Mouse (Mus musculus) intestine, embryonic 15.5 days (tissue): ENCODE measurements around the gene Ppp6r3. TPM values are rescaled to one million over a fixed set of nuclear protein-coding genes. Genes with fewer than 3 reads are reported as not detected.
A peak's percentile ranks its signal among the peaks of the same experiment; 100 is the strongest.

Source experiments
- ATAC-seq: fragments of 200-750 bp; cut with Nextera tagmentation; 2 replicates; pipeline ENCODE4 v1.8.0; 2017; ENCODE audit warnings: moderate TSS enrichment, moderate library complexity
- H3K27ac ChIP-seq: fragments of 300-500 bp; sonication (generic); 2 replicates; pipeline ENCODE4 v1.5.1; 2015; ENCODE audit warnings: mild to moderate bottlenecking, inconsistent platforms
- H3K27me3 ChIP-seq: fragments of 300-500 bp; sonication (generic); replicated peaks from 2 replicates; pipeline ENCODE4 v1.6.1; 2015; ENCODE audit warnings: inconsistent platforms
- H3K36me3 ChIP-seq: fragments of 300-500 bp; sonication (generic); 2 replicates; pipeline ENCODE4 v1.6.1; 2015; ENCODE audit warnings: inconsistent platforms
- H3K4me1 ChIP-seq: fragments of 300-500 bp; sonication (generic); replicated peaks from 2 replicates; pipeline ENCODE4 v1.6.1; 2015; ENCODE audit warnings: inconsistent platforms
- H3K4me2 ChIP-seq: fragments of 300-500 bp; sonication (generic); replicated peaks from 2 replicates; pipeline ENCODE4 v1.6.1; 2015; ENCODE audit warnings: mild to moderate bottlenecking, inconsistent platforms
- H3K4me3 ChIP-seq: fragments of 300-500 bp; sonication (generic); replicated peaks from 2 replicates; pipeline ENCODE4 v1.5.1; 2015; ENCODE audit warnings: inconsistent platforms
- H3K9ac ChIP-seq: fragments of 300-500 bp; sonication (generic); 2 replicates; pipeline ENCODE4 v1.6.1; 2015; ENCODE audit warnings: inconsistent platforms
- H3K9me3 ChIP-seq: fragments of 300-500 bp; sonication (generic); 2 replicates; pipeline ENCODE4 v1.6.1; 2016; ENCODE audit warnings: inconsistent platforms
- WGBS: fragments of 180-500 bp; shearing (Covaris S2); methylation state at CpG from one replicate; pipeline ENCODE4 v1.1.7; 2015; 5-methylcytosine and 5-hydroxymethylcytosine counted together
- polyA plus RNA-seq: library from polyadenylated mRNA; unstranded; fragments of >200 nt; fragmentation: Nextera tagmentation; extraction: Ambion mirVana; gene quantifications from 2 replicates; pipeline ENCODE4 v1.2.1, GENCODE M21; 2015

Ppp6r3 gene
- polyA plus RNA-seq, 1 experiment from 2014 or later: 51.1 TPM

GRCm38 (mm10) chr19:3440667-3441066, 134.9 kb downstream of the Ppp6r3 start:
- ATAC-seq: no peak
- 66% methylated on average over 5 of the region's 5 CpGs for WGBS
- no peak overlapping the region for H3K27ac ChIP-seq
- H3K4me2 ChIP-seq: no peak overlapping the region
- H3K9ac ChIP-seq: no peak overlapping the region
- H3K27me3 ChIP-seq: no peaks in the 10 kb centered on the region; the same call in 1 of the 2 replicates
- no peak overlapping the region for H3K4me3 ChIP-seq
- no peaks in the 10 kb centered on the region for H3K9me3 ChIP-seq
- no peaks in the 10 kb centered on the region for H3K36me3 ChIP-seq
- H3K4me1 ChIP-seq: no peaks in the 10 kb centered on the region

- Histone ChIP-seq H3K4me3 (no peak overlapping the region), H3K27ac (no peak overlapping the region), H3K27me3 (no peaks in the 10 kb centered on the region; the same call in 1 of the 2 replicates), H3K9ac (no peak overlapping the region), H3K36me3 (no peaks in the 10 kb centered on the region), H3K4me2 (no peak overlapping the region), H3K4me1 (no peaks in the 10 kb centered on the region), H3K9me3 (no peaks in the 10 kb centered on the region)
- WGBS: 53% methylated on average over 5 of the region's 5 CpGs
- ATAC-seq: 0 out of 2 replicates have a peak, but pooled peaks have one; percentile 29
Observed at GRCm38 (mm10) chr19:3437980-3438379, 137.6 kb downstream of the Ppp6r3 start.

GRCm38 (mm10) chr19:3436840-3437239, 138.7 kb downstream of the Ppp6r3 start:
- H3K27ac ChIP-seq: no peak overlapping the region
- no peak for ATAC-seq
- H3K9me3 ChIP-seq: no peaks in the 10 kb centered on the region
- no peak overlapping the region for H3K9ac ChIP-seq
- no peaks in the 10 kb centered on the region; the same call in 1 of the 2 replicates for H3K27me3 ChIP-seq
- no peaks in the 10 kb centered on the region for H3K4me1 ChIP-seq
- 51% methylated on average over 9 of the region's 9 CpGs for WGBS
- no peaks in the 10 kb centered on the region for H3K36me3 ChIP-seq
- no peak overlapping the region for H3K4me3 ChIP-seq
- no peak overlapping the region for H3K4me2 ChIP-seq

GRCm38 (mm10) chr19:3435824-3436223, 139.7 kb downstream of the Ppp6r3 start:
- H3K27ac ChIP-seq: no peak overlapping the region
- no peak overlapping the region for H3K9ac ChIP-seq

GRCm38 (mm10) chr19:3434641-3435040, 140.9 kb downstream of the Ppp6r3 start:
- Histone ChIP-seq H3K9me3 (no peaks in the 10 kb centered on the region), H3K4me2 (no peak overlapping the region), H3K4me1 (no peaks in the 10 kb centered on the region), H3K9ac (no peak overlapping the region), H3K36me3 (no peaks in the 10 kb centered on the region), H3K27ac (no peak overlapping the region), H3K27me3 (no peaks in the 10 kb centered on the region; the same call in 1 of the 2 replicates), H3K4me3 (no peak overlapping the region)
- ATAC-seq: no peak
- 49% methylated on average over 4 of the region's 4 CpGs for WGBS

More at GRCm38 (mm10) chr19:3435824-3436223, 139.7 kb downstream of the Ppp6r3 start:
- H3K9me3 ChIP-seq: no peaks in the 10 kb centered on the region
- no peaks in the 10 kb centered on the region for H3K4me1 ChIP-seq
- no peaks in the 10 kb centered on the region; the same call in 1 of the 2 replicates for H3K27me3 ChIP-seq
- 68% methylated on average over 3 of the region's 3 CpGs for WGBS
- no peak overlapping the region for H3K4me2 ChIP-seq
- H3K4me3 ChIP-seq: no peak overlapping the region
- no peak for ATAC-seq
- no peaks in the 10 kb centered on the region for H3K36me3 ChIP-seq

- Histone ChIP-seq H3K9me3 (no peaks in the 10 kb centered on the region), H3K4me1 (no peaks in the 10 kb centered on the region), H3K4me2 (no peak overlapping the region), H3K36me3 (no peaks in the 10 kb centered on the region), H3K4me3 (no peak overlapping the region), H3K27me3 (no peaks in the 10 kb centered on the region; the same call in 1 of the 2 replicates), H3K27ac (no peak overlapping the region), H3K9ac (no peak overlapping the region)
- 46% methylated on average over 4 of the region's 4 CpGs for WGBS
- no peak for ATAC-seq
Observed at GRCm38 (mm10) chr19:3434124-3434523, 141.4 kb downstream of the Ppp6r3 start.

GRCm38 (mm10) chr19:3431969-3432368, 143.6 kb downstream of the Ppp6r3 start:
- Histone ChIP-seq H3K27me3 (no peaks in the 10 kb centered on the region), H3K4me1 (no peaks in the 10 kb centered on the region), H3K36me3 (no peaks in the 10 kb centered on the region), H3K4me3 (no peak overlapping the region), H3K9ac (no peak overlapping the region), H3K4me2 (no peak overlapping the region), H3K27ac (no peak overlapping the region), H3K9me3 (no peaks in the 10 kb centered on the region)
- ATAC-seq: no peak
- WGBS: 91% methylated on average over 1 of the region's 2 CpGs

- Histone ChIP-seq H3K9ac (no peak overlapping the region), H3K4me3 (no peak overlapping the region), H3K27ac (no peak overlapping the region), H3K36me3 (no peaks in the 10 kb centered on the region), H3K27me3 (no peaks in the 10 kb centered on the region), H3K9me3 (no peaks in the 10 kb centered on the region), H3K4me1 (no peaks in the 10 kb centered on the region), H3K4me2 (no peak overlapping the region)
- WGBS: 67% methylated on average over 7 of the region's 7 CpGs
- ATAC-seq: no peak
Observed at GRCm38 (mm10) chr19:3431066-3431465, 144.5 kb downstream of the Ppp6r3 start.

- Histone ChIP-seq H3K4me3 (no peak overlapping the region), H3K4me2 (no peak overlapping the region), H3K36me3 (no peaks in the 10 kb centered on the region), H3K9ac (no peak overlapping the region), H3K4me1 (no peaks in the 10 kb centered on the region), H3K9me3 (no peaks in the 10 kb centered on the region), H3K27ac (no peak overlapping the region), H3K27me3 (no peaks in the 10 kb centered on the region)
- ATAC-seq: no peak
- WGBS: 50% methylated on average over 7 of the region's 7 CpGs
Observed at GRCm38 (mm10) chr19:3429156-3429816, 146.3 kb downstream of the Ppp6r3 start.

- no peak overlapping the region for H3K27ac ChIP-seq
- no peaks in the 10 kb centered on the region for H3K36me3 ChIP-seq
- no peak overlapping the region for H3K4me3 ChIP-seq
- 78% methylated on average over 15 of the region's 15 CpGs for WGBS
- H3K27me3 ChIP-seq: no peaks in the 10 kb centered on the region
- H3K4me2 ChIP-seq: no peak overlapping the region
- ATAC-seq: no peak
- H3K9ac ChIP-seq: no peak overlapping the region
- H3K9me3 ChIP-seq: no peaks in the 10 kb centered on the region
- 0 out of 2 replicates have a peak, but pooled peaks cover 2% of the 10 kb centered on the region for H3K4me1 ChIP-seq
Observed at GRCm38 (mm10) chr19:3428057-3428830, 147.3 kb downstream of the Ppp6r3 start.

GRCm38 (mm10) chr19:3424214-3424613, 151.3 kb downstream of the Ppp6r3 start:
- Histone ChIP-seq H3K4me3 (no peak overlapping the region), H3K27ac (no peak overlapping the region), H3K4me2 (no peak overlapping the region), H3K27me3 (no peaks in the 10 kb centered on the region), H3K4me1 (0 out of 2 replicates have a peak, but pooled peaks cover 2% of the 10 kb centered on the region), H3K36me3 (no peaks in the 10 kb centered on the region), H3K9ac (no peak overlapping the region), H3K9me3 (no peaks in the 10 kb centered on the region)
- WGBS: 69% methylated on average over 2 of the region's 2 CpGs
- peak; percentile 89 for ATAC-seq

- no peaks in the 10 kb centered on the region for H3K27me3 ChIP-seq
- no peak overlapping the region for H3K9ac ChIP-seq
- ATAC-seq: no peak
- H3K4me2 ChIP-seq: no peak overlapping the region
- WGBS: 54% methylated on average over 4 of the region's 4 CpGs
- H3K27ac ChIP-seq: no peak overlapping the region
- no peaks in the 10 kb centered on the region for H3K9me3 ChIP-seq
- H3K4me1 ChIP-seq: 0 out of 2 replicates have a peak, but pooled peaks cover 2% of the 10 kb centered on the region
- no peak overlapping the region for H3K4me3 ChIP-seq
- H3K36me3 ChIP-seq: no peaks in the 10 kb centered on the region
Observed at GRCm38 (mm10) chr19:3422981-3423380, 152.6 kb downstream of the Ppp6r3 start.
